Mouse (Mus musculus) frontal cortex, postnatal 25 days (tissue): ENCODE data around the gene Ltb4r1.

Experiments
- DNase-seq, 2 experiments: peaks; one replicate each; pipeline ENCODE4 v3.0.0; 2022; ENCODE audit warnings: low spot score in 2 of 2

Ltb4r1 gene

GRCm38 (mm10) chr14:55785195-55785594, 19.4 kb downstream of the Ltb4r1 start:
- no peak for DNase-seq

DNA sequence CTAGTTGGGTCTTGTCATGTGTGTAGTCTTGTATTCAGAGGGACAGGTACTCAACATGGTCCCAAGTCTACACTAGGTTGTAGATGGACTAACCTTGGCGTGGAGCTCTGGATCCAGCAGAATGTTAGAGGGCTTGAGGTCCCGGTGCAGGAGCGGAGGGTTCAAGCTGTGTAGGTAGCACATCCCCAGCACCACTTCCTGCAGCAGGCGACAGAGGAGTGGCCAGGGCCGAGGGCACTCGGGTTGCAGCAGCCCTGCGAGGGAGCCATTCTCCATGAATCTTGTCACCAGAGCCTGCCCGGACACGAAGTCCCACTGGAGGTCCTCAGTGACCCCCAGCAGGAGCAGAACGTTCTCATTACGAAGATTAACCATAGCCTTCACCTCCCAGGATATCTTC, 22.0 kb downstream of the Ltb4r1 start:
- no peak for DNase-seq

DNA sequence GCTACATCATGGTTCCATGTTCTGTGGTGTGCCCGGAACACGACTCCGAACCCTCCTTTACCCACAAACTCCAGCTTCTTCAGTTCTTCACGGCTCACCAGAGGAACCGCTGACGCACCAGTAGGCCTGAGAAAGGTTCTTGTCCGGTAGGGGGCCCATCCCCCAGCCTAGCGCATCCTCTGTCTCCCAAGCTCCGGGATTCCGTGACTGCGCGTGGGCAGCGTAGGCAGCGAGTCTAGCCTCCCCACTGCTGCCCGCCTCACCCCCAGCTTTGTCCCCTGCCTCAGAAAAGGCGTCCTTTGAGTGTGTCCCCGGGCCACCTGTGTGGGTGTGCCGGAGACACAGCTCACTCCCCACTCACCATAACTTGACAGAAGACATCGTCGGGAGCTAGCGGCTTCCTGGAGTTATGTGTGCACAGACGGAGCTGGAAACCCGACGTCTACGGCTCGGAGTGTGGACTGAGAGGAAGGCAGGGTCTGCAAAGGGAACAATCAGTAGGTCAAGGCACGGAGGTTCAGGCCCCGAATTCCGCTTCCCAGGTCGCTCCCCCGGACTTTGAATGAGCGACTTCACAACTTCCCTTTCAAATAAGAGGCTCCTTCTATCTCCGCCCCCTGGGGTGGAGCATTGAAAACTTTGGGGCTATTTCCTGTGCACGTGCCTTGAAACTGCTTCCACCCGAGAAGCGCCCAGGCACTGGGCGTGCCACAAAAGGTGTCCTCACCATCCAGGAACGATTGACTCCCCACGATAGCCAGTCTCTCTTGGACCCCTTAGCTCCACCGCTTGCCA, 22.7 kb downstream of the Ltb4r1 start, which contains the start of gene Ripk3:
Gene Ripk3 (minus strand): TSS at position 610 of the 795 bp plus-strand sequence.
- no peak for DNase-seq

GRCm38 (mm10) chr14:55793461-55793860, 27.7 kb downstream of the Ltb4r1 start:
- no peak for DNase-seq

DNA sequence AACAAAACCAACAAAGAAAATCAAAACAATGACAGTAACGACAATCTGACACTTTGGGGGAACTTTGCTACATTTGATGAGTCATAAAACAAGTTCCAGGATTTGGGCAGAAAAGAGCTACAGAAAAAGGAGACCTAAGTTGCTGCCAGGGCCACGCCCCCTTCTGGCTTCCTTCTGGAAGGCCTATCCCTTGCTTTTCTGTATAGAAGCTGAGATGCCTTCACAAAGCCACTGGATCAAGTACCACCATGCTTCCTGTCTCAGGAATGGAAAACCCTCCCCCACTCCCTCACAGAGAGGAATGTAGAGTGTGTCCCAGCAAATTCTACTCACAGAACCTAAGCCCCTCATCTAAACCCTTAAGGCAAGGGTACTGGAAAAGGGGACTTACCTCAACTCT, 28.2 kb downstream of the Ltb4r1 start:
- DNase-seq, result no peak

GRCm38 (mm10) chr14:55795380-55796163, 29.8 kb downstream of the Ltb4r1 start:
- no peak for DNase-seq

- DNase-seq, result no peak
These were observed 49.1 kb downstream of the Ltb4r1 start for GRCm38 (mm10) chr14:55814885-55815284.

DNA sequence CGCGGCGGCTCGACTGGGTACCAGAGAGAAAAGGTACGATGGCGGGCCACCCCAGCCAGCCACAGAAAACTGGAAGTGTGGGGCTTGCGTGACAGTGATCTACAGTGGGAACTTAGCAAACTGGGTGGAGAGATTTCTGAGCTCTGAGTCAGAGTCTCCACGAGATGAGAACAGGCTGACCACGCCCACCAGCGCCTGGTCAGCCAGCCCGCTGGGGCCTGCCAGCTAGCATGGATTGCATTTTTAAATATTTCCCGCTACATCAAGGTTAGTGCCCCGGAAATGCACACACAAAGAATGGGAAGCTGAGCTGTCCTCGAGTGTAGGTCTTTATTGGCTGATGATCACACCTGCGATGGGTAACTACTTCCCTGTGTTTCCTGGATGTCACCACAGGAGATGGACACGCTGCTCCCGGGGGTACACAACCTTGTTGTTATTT, 49.6 kb downstream of the Ltb4r1 start:
- DNase-seq, result no peak
